Mouse (Mus musculus) forebrain, embryonic 10.5 days (tissue): ENCODE measurements at regions not wholly inside any gene's neighbourhood (a gene's known extent, or its start where the extent isn't known, plus 50 kb on each side); places are given as distances from the start of the nearest gene placed in this dataset.

Experiments used
- DNase-seq: peaks from one replicate; pipeline ENCODE4 v3.0.0-alpha.2; 2017; ENCODE audit warnings: low spot score; ENCODE audit errors: extremely low spot score
- H3K27ac ChIP-seq: fragments of 300-500 bp; sonication (generic); 2 replicates; pipeline ENCODE4 v1.5.1; 2016; ENCODE audit warnings: mild to moderate bottlenecking
- H3K27me3 ChIP-seq: fragments of 300-500 bp; sonication (generic); 2 replicates; pipeline ENCODE4 v1.6.1; 2016; ENCODE audit warnings: mild to moderate bottlenecking; ENCODE audit not compliant: poor library complexity, severe bottlenecking
- H3K36me3 ChIP-seq: fragments of 300-500 bp; sonication (generic); replicated peaks from 2 replicates; pipeline ENCODE4 v1.6.1; 2016; ENCODE audit warnings: mild to moderate bottlenecking, moderate library complexity
- H3K4me1 ChIP-seq: fragments of 300-500 bp; sonication (generic); 2 replicates; pipeline ENCODE4 v1.6.1; 2016
- H3K4me3 ChIP-seq: fragments of 300-500 bp; sonication (generic); 2 replicates; pipeline ENCODE4 v1.5.1; 2016; ENCODE audit warnings: mild to moderate bottlenecking, moderate library complexity
- H3K9me3 ChIP-seq: fragments of 300-500 bp; sonication (generic); 2 replicates; pipeline ENCODE4 v1.6.1; 2016; ENCODE audit warnings: mild to moderate bottlenecking, moderate library complexity
- WGBS: fragments of 180-500 bp; shearing (Covaris S2); methylation state at CpG from one replicate; pipeline ENCODE4 v1.1.7; 2016; 5-methylcytosine and 5-hydroxymethylcytosine counted together

GRCm38 (mm10) chr10:117988076-117988475, 142.2 kb upstream of the Rap1b start:
- no peaks in the 10 kb centered on the region for H3K36me3 ChIP-seq
- no peaks in the 10 kb centered on the region for H3K4me1 ChIP-seq
- no peak overlapping the region for H3K27ac ChIP-seq
- no peaks in the 10 kb centered on the region for H3K9me3 ChIP-seq
- 85% methylated on average over 5 of the region's 5 CpGs for WGBS
- no peak for DNase-seq
- H3K4me3 ChIP-seq = no peak overlapping the region
- H3K27me3 ChIP-seq = peaks cover 9% of the 10 kb centered on the region; the same call in 1 of the 2 replicates

- no peak overlapping the region for H3K4me3 ChIP-seq
- no peak overlapping the region for H3K27ac ChIP-seq
- 87% methylated on average over 1 of the region's 1 CpGs for WGBS
- H3K9me3 ChIP-seq = no peaks in the 10 kb centered on the region
- peaks cover 25% of the 10 kb centered on the region for H3K4me1 ChIP-seq
- no peak for DNase-seq
- no peaks in the 10 kb centered on the region for H3K36me3 ChIP-seq
- H3K27me3 ChIP-seq = peaks cover 27% of the 10 kb centered on the region
Measured at GRCm38 (mm10) chr10:117991176-117991575, 145.3 kb upstream of the Rap1b start.

- 81% methylated on average over 9 of the region's 9 CpGs for whole genome bisulfite sequencing
- no peak for DNase-seq
- Histone ChIP-seq H3K27me3 (peaks cover 38% of the 10 kb centered on the region), H3K4me1 (peaks cover 25% of the 10 kb centered on the region), H3K36me3 (no peaks in the 10 kb centered on the region), H3K9me3 (no peaks in the 10 kb centered on the region), H3K27ac (no peak overlapping the region), H3K4me3 (no peak overlapping the region)
Measured at GRCm38 (mm10) chr10:117992317-117992716, 146.5 kb upstream of the Rap1b start.

- Histone ChIP-seq H3K9me3 (no peaks in the 10 kb centered on the region), H3K36me3 (no peaks in the 10 kb centered on the region), H3K4me1 (peaks cover 25% of the 10 kb centered on the region), H3K27me3 (peaks cover 51% of the 10 kb centered on the region), H3K27ac (no peak overlapping the region), H3K4me3 (no peak overlapping the region)
- DNase-seq = no peak
- 88% methylated on average over 3 of the region's 3 CpGs for WGBS
Measured at GRCm38 (mm10) chr10:117993809-117994208, 147.8 kb upstream of the Mdm1 start.

- H3K4me3 ChIP-seq = peak overlapping the region; percentile 20; the same call in 1 of the 2 replicates
- no peak overlapping the region for H3K27ac ChIP-seq
- H3K27me3 ChIP-seq = peaks cover 51% of the 10 kb centered on the region
- H3K36me3 ChIP-seq = no peaks in the 10 kb centered on the region
- WGBS = 26% methylated on average over 9 of the region's 9 CpGs
- DNase-seq = peak; percentile 47
- peaks cover 25% of the 10 kb centered on the region for H3K4me1 ChIP-seq
- H3K9me3 ChIP-seq = no peaks in the 10 kb centered on the region
Measured at GRCm38 (mm10) chr10:117994768-117995167, 146.8 kb upstream of the Mdm1 start.

- Histone ChIP-seq H3K4me1 (peaks cover 34% of the 10 kb centered on the region), H3K9me3 (no peaks in the 10 kb centered on the region), H3K36me3 (no peaks in the 10 kb centered on the region), H3K27ac (no peak overlapping the region), H3K4me3 (no peak overlapping the region), H3K27me3 (peaks cover 44% of the 10 kb centered on the region)
- 88% methylated on average over 5 of the region's 5 CpGs for WGBS
- DNase-seq = no peak
Measured at GRCm38 (mm10) chr10:117997796-117998195, 143.8 kb upstream of the Mdm1 start.

- Histone ChIP-seq H3K27me3 (peaks cover 27% of the 10 kb centered on the region), H3K4me3 (no peak overlapping the region), H3K4me1 (peaks cover 24% of the 10 kb centered on the region), H3K27ac (no peak overlapping the region), H3K9me3 (no peaks in the 10 kb centered on the region), H3K36me3 (no peaks in the 10 kb centered on the region)
- DNase-seq = no peak
- 89% methylated on average over 3 of the region's 3 CpGs for WGBS
Measured at GRCm38 (mm10) chr10:118000591-118000990, 141.0 kb upstream of the Mdm1 start.

- peaks cover 21% of the 10 kb centered on the region for H3K27me3 ChIP-seq
- no peak overlapping the region for H3K4me3 ChIP-seq
- no peak overlapping the region for H3K27ac ChIP-seq
- H3K4me1 ChIP-seq = peaks cover 17% of the 10 kb centered on the region; the same call in 1 of the 2 replicates
- no peak for DNase-seq
- H3K36me3 ChIP-seq = no peaks in the 10 kb centered on the region
- H3K9me3 ChIP-seq = no peaks in the 10 kb centered on the region
- 52% methylated on average over 4 of the region's 4 CpGs for WGBS
Measured at GRCm38 (mm10) chr10:118001501-118001900, 140.1 kb upstream of the Mdm1 start.

GRCm38 (mm10) chr10:118001971-118002370, 139.6 kb upstream of the Mdm1 start:
- Histone ChIP-seq H3K36me3 (no peaks in the 10 kb centered on the region), H3K4me1 (peaks cover 17% of the 10 kb centered on the region; the same call in 1 of the 2 replicates), H3K27me3 (peaks cover 16% of the 10 kb centered on the region), H3K4me3 (no peak overlapping the region), H3K9me3 (no peaks in the 10 kb centered on the region), H3K27ac (no peak overlapping the region)
- no peak for DNase-seq
- 76% methylated on average over 7 of the region's 7 CpGs for WGBS

- WGBS = 88% methylated on average over 4 of the region's 4 CpGs
- no peak overlapping the region for H3K27ac ChIP-seq
- no peak overlapping the region for H3K4me3 ChIP-seq
- peaks cover 17% of the 10 kb centered on the region; the same call in 1 of the 2 replicates for H3K4me1 ChIP-seq
- DNase-seq = no peak
- H3K9me3 ChIP-seq = no peaks in the 10 kb centered on the region
- H3K36me3 ChIP-seq = no peaks in the 10 kb centered on the region
- peaks cover 10% of the 10 kb centered on the region for H3K27me3 ChIP-seq
Measured at GRCm38 (mm10) chr10:118002559-118002958, 139.1 kb upstream of the Mdm1 start.

- Histone ChIP-seq H3K27me3 (peaks cover 5% of the 10 kb centered on the region), H3K4me3 (no peak overlapping the region), H3K36me3 (no peaks in the 10 kb centered on the region), H3K4me1 (peaks cover 21% of the 10 kb centered on the region), H3K27ac (no peak overlapping the region), H3K9me3 (no peaks in the 10 kb centered on the region)
- WGBS = 88% methylated on average over 10 of the region's 10 CpGs
- no peak for DNase-seq
Measured at GRCm38 (mm10) chr10:118003179-118003578, 138.4 kb upstream of the Mdm1 start.

- Histone ChIP-seq H3K27ac (no peak overlapping the region), H3K36me3 (no peaks in the 10 kb centered on the region), H3K9me3 (peaks cover 2% of the 10 kb centered on the region), H3K4me3 (no peak overlapping the region), H3K4me1 (peaks cover 21% of the 10 kb centered on the region), H3K27me3 (no peaks in the 10 kb centered on the region)
- DNase-seq = no peak
- 68% methylated on average over 16 of the region's 16 CpGs for WGBS
Measured at GRCm38 (mm10) chr10:118003739-118004361, 137.8 kb upstream of the Mdm1 start.

GRCm38 (mm10) chr10:118004362-118004958, 137.2 kb upstream of the Mdm1 start:
- DNase-seq = no peak
- Histone ChIP-seq H3K27ac (no peak overlapping the region), H3K36me3 (no peaks in the 10 kb centered on the region), H3K4me1 (peaks cover 21% of the 10 kb centered on the region), H3K9me3 (peaks cover 7% of the 10 kb centered on the region), H3K27me3 (no peaks in the 10 kb centered on the region), H3K4me3 (no peak overlapping the region)
- 73% methylated on average over 8 of the region's 8 CpGs for WGBS
